Mouse (Mus musculus): ENCODE results near the gene Sec24d.

Gene Sec24d

GRCm38 (mm10) chr3:123397562-123398481, 130.6 kb downstream of the Sec24d start:
- DNase-seq (ENCODE audit: low spot score): no peak

- no peak for DNase-seq (ENCODE audit: low spot score)
Measured at GRCm38 (mm10) chr3:123404945-123405344, 137.7 kb downstream of the Sec24d start.

- DNase-seq (ENCODE audit: low spot score): no peak
Measured at GRCm38 (mm10) chr3:123411821-123412578, 144.7 kb downstream of the Sec24d start.

GRCm38 (mm10) chr3:123413173-123413572, 145.9 kb downstream of the Sec24d start:
- no peak for DNase-seq (ENCODE audit: low spot score)

Data from spleen, adult 12 weeks (tissue).